Comparison of ENCODE assay signal across 11 mouse cellular contexts in genomic region chr14:76247664-76248063, GRCm38 (mm10).
A peak's percentile ranks its signal among the peaks of the same experiment; 100 is the strongest.
DNase-seq lines count a peak whose midpoint lies in the region; ATAC-seq and TF ChIP-seq lines count a peak whose summit lies in the region.
"Had no signal": no experiment of that assay in that cellular context is flagged by ENCODE, and none has a peak within 500 bp of the region (broad histone marks: within the 10 kb centered on the region; RNA-seq: fewer than 3 reads in every experiment).

No protein-coding gene starts in this region.

- ATAC-seq in hindbrain, postnatal 0 days: no peak
- ATAC-seq in hindbrain, embryonic 11.5 days (ENCODE audit: low FRiP score): no peak
- ATAC-seq in lung, postnatal 0 days: no peak
- no peak for ATAC-seq in forebrain, embryonic 15.5 days (replicated peaks)
- ATAC-seq: hindbrain, embryonic 16.5 days had no signal

- peaks cover 7% of the 10 kb centered on the region; the same call in 1 of the 2 replicates for H3K4me1 ChIP-seq in hindbrain, postnatal 0 days (ENCODE audit: insufficient read depth, low read length)
- peaks cover 5% of the 10 kb centered on the region for H3K4me1 ChIP-seq in hindbrain, embryonic 11.5 days (replicated peaks; ENCODE audit: control insufficient read depth, insufficient read depth, low read length)
- peaks cover 15% of the 10 kb centered on the region for H3K4me1 ChIP-seq in E14TG2a.4 (replicated peaks; ENCODE audit: low read depth, low read length)
- H3K4me1 ChIP-seq in lung, postnatal 0 days (ENCODE audit: insufficient read depth, low read depth, low read length): no peaks in the 10 kb centered on the region; the same call in 1 of the 2 replicates
- peaks cover 20% of the 10 kb centered on the region for H3K4me1 ChIP-seq in forebrain, embryonic 15.5 days

- H3K4me3 ChIP-seq in hindbrain, postnatal 0 days (ENCODE audit: low read length): no peak overlapping the region
- no peak overlapping the region for H3K4me3 ChIP-seq in hindbrain, embryonic 11.5 days (ENCODE audit: low read depth, low read length)
- no peak overlapping the region for H3K4me3 ChIP-seq in E14TG2a.4 (replicated peaks; ENCODE audit: low read length)
- no peak overlapping the region for H3K4me3 ChIP-seq in lung, postnatal 0 days (ENCODE audit: low read depth, low read length)
- H3K4me3 ChIP-seq in forebrain, embryonic 15.5 days: no peak overlapping the region
- H3K4me3 ChIP-seq: neural tube, embryonic 13.5 days had no signal

- no peak overlapping the region for H3K4me2 ChIP-seq in hindbrain, postnatal 0 days (ENCODE audit: low read depth, low read length)
- H3K4me2 ChIP-seq in hindbrain, embryonic 11.5 days (replicated peaks; ENCODE audit: low read depth, low read length): no peak overlapping the region
- H3K4me2 ChIP-seq in lung, postnatal 0 days (replicated peaks; ENCODE audit: low read depth, low read length): no peak overlapping the region
- no peak overlapping the region for H3K4me2 ChIP-seq in forebrain, embryonic 15.5 days (replicated peaks)
- H3K4me2 ChIP-seq: neural tube, embryonic 13.5 days had no signal

- no peak for DNase-seq in hindbrain, postnatal 0 days (ENCODE audit: low spot score)
- DNase-seq in hindbrain, embryonic 11.5 days (ENCODE audit: low spot score): no peak
- DNase-seq in 416B (ENCODE audit: low read depth): peak; percentile 49
- peak; percentile 35 for DNase-seq in lung, postnatal 0 days (ENCODE audit: low spot score)
- no peak for DNase-seq in spleen, adult 12 weeks (ENCODE audit: low spot score)
- DNase-seq: adrenal gland, adult 2 months had no signal

- 90% methylated on average over 4 of the region's 4 CpGs for WGBS in hindbrain, postnatal 0 days
- WGBS in hindbrain, embryonic 11.5 days: 81% methylated on average over 4 of the region's 4 CpGs
- WGBS in lung, postnatal 0 days: 79% methylated on average over 4 of the region's 4 CpGs
- WGBS in forebrain, embryonic 15.5 days: 88% methylated on average over 4 of the region's 4 CpGs

- no peak overlapping the region for H3K27ac ChIP-seq in hindbrain, postnatal 0 days
- no peak overlapping the region for H3K27ac ChIP-seq in hindbrain, embryonic 11.5 days (ENCODE audit: low read depth, low read length)
- H3K27ac ChIP-seq in lung, postnatal 0 days (ENCODE audit: low read length): no peak overlapping the region
- H3K27ac ChIP-seq in forebrain, embryonic 15.5 days (replicated peaks): no peak overlapping the region
- H3K27ac ChIP-seq: macrophage; neural tube, embryonic 13.5 days had no signal

- H3K9ac ChIP-seq in hindbrain, postnatal 0 days (replicated peaks; ENCODE audit: low read length): no peak overlapping the region
- no peak overlapping the region for H3K9ac ChIP-seq in hindbrain, embryonic 11.5 days (ENCODE audit: low read depth, low read length)
- no peak overlapping the region for H3K9ac ChIP-seq in lung, postnatal 0 days (replicated peaks; ENCODE audit: low read depth)
- H3K9ac ChIP-seq in forebrain, embryonic 15.5 days (replicated peaks): no peak overlapping the region
- H3K9ac ChIP-seq: neural tube, embryonic 13.5 days had no signal

- TF ChIP-seq CTCF in hindbrain, postnatal 0 days (IDR thresholded peaks at IDR 0.05; ENCODE audit: low read depth): peak; percentile 48
- peak; percentile 43 for TF ChIP-seq CTCF in E14TG2a.4 (conservative IDR thresholded peaks at IDR 0.05; ENCODE audit: low read length)
- peak; percentile 62 for TF ChIP-seq CTCF in lung, postnatal 0 days (IDR thresholded peaks at IDR 0.05)

- H3K9me3 ChIP-seq in hindbrain, postnatal 0 days (ENCODE audit: low read length): no peaks in the 10 kb centered on the region
- no peaks in the 10 kb centered on the region for H3K9me3 ChIP-seq in hindbrain, embryonic 11.5 days (ENCODE audit: control insufficient read depth, low read length)
- H3K9me3 ChIP-seq in E14TG2a.4 (ENCODE audit: low read length): peaks cover 6% of the 10 kb centered on the region
- H3K9me3 ChIP-seq in lung, postnatal 0 days (ENCODE audit: low read length): no peaks in the 10 kb centered on the region
- no peaks in the 10 kb centered on the region for H3K9me3 ChIP-seq in forebrain, embryonic 15.5 days
- H3K9me3 ChIP-seq: neural tube, embryonic 13.5 days had no signal

- TF ChIP-seq EP300 in lung, postnatal 0 days (IDR thresholded peaks at IDR 0.05): no peak

- H3K27me3 ChIP-seq in hindbrain, postnatal 0 days (ENCODE audit: insufficient read depth, low read length): no peaks in the 10 kb centered on the region
- H3K27me3 ChIP-seq in hindbrain, embryonic 11.5 days (ENCODE audit: control insufficient read depth, insufficient read depth, low read length): no peaks in the 10 kb centered on the region
- peaks cover 5% of the 10 kb centered on the region for H3K27me3 ChIP-seq in E14TG2a.4 (ENCODE audit: insufficient read depth, low read length)
- H3K27me3 ChIP-seq in lung, postnatal 0 days (replicated peaks; ENCODE audit: insufficient read depth, low read length): no peaks in the 10 kb centered on the region
- H3K27me3 ChIP-seq in forebrain, embryonic 15.5 days: no peaks in the 10 kb centered on the region
- H3K27me3 ChIP-seq: neural tube, embryonic 13.5 days had no signal

- no peaks in the 10 kb centered on the region for H3K36me3 ChIP-seq in hindbrain, postnatal 0 days (ENCODE audit: insufficient read depth, low read length)
- no peaks in the 10 kb centered on the region for H3K36me3 ChIP-seq in hindbrain, embryonic 11.5 days (ENCODE audit: control insufficient read depth, insufficient read depth, low read length)
- H3K36me3 ChIP-seq in E14TG2a.4 (ENCODE audit: insufficient read depth, low read length): no peaks in the 10 kb centered on the region
- H3K36me3 ChIP-seq in lung, postnatal 0 days (ENCODE audit: insufficient read depth, low read length): no peaks in the 10 kb centered on the region
- H3K36me3 ChIP-seq in forebrain, embryonic 15.5 days: no peaks in the 10 kb centered on the region
- H3K36me3 ChIP-seq: neural tube, embryonic 13.5 days had no signal

Comparison
In these comparisons a context has a peak if more than half of its experiments do, and no peak if none do; other contexts are left out.
1. DNase-seq: peak in 416B (single experiment) and lung, postnatal 0 days (single experiment); none in hindbrain, postnatal 0 days (single experiment), hindbrain, embryonic 11.5 days (single experiment) and spleen, adult 12 weeks (single experiment).
2. Peak in every context shown above with its lines, with median percentiles within 50 percentile points of each other: CTCF ChIP-seq.